Mouse (Mus musculus) spleen, adult 18-20 months (tissue): ENCODE measurements around the gene Lin52.
"Not testable (repeated sequence)": the region's sequence is repeated elsewhere in the genome, so short reads cannot be mapped to it uniquely, and the experiment has no call there.

Experiments used
- DNase-seq, 2 experiments: peaks; one replicate each; pipeline ENCODE4 v3.0.0; 2022; ENCODE audit warnings: mixed read lengths in 2 of 2

The Lin52 gene

GRCm38 (mm10) chr12:84478937-84479336 is 27.7 kb downstream of the Lin52 start:
- no peak for DNase-seq

DNA sequence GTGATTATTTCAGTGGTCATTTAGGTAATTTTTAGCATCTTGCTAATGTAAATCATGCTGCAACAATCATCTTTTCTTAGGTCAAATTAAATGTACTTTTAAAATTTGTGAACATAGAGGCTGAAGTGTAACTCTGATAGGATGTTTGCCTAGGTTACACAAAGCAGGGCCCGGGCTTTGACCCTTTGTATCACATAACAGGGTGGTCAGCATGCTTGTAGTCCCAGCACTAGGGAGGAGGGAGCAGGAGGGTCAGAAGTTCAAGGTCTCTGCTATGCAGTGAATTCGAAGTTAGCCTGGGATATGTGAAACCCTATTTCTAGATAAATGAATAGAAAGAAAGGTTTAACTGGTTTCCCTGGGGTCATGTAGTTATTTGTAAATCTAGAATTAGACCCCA is 30.0 kb downstream of the Lin52 start:
- DNase-seq = no peak

GRCm38 (mm10) chr12:84482778-84483585 is 31.8 kb downstream of the Lin52 start:
- DNase-seq = no peak

DNA sequence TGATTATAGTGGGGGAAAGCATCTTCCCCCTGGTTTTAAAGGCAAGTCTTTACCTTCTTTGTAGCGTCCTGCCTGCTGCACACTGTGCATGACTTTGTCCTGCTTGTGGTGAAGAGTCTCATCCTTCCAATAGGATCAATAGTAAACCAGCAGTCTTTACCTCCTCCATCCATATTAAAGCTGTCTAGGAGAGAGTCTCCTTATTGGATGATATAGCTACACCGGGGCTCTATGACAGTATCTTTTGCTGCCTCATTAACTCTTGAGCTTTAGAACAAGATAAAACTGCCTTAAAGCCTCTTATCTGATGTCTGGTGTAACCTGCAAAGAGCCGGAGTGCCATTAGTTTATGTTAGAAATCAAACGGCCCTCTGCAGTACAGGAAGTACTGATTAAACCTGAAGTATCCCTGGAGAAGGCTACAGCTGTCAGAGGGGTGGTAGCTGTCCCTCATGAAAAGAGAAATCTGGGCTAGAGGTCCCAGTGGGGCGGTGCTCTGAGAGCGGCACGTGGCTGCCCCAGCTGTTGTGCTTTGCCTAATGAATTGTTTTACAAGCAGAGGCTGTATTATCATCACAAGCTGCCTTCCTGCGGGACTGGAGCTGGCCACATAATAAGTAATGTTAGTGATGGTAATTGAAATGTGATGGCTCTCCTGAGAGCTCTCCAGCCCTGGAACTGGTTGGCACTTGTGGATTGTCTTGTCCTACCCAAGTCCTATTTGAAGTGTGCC is 36.3 kb downstream of the Lin52 start:
- DNase-seq = no peak

DNA sequence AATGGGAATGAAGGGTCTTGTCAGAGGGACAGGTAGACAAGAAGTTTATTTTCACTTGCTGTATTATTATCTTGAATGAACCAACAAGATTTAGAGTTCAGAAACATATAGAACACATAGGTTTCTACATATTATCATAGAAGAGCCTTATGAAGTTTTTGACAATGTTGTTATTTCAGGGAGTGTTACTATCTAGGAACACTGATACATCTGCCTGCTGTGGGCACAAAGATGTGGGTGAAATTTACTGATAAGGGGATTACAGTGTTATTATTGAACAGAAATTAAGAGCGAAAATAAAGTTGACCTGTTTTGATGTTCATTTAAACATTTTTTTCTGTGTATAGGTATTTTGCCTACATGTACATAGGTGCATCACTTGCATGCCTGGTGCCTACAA is 45.6 kb downstream of the Lin52 start:
- no peak for DNase-seq

GRCm38 (mm10) chr12:84500528-84501263 is 49.5 kb downstream of the Lin52 start:
- DNase-seq = no peak

DNA sequence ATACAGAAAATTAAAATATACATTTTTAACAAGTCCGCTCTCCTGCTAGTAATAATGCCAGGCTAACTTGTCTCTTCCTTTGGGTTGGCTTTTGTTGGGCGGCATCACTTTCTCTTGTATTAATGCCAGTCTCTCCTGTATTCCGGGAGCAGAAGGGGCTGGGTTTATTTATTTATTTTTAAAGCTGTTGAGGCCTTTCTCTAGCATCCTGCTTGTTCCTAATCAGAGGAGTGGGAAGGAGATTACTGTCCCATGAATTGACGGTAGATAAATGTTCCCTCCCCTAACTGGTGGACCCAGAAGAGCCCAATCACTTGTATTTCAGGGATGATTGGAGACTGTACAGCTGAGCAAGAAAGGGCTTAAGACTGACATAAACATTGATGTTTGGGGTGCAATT is 50.1 kb downstream of the Lin52 start:
- DNase-seq = no peak

- no peak for DNase-seq
Measured at GRCm38 (mm10) chr12:84506856-84507255, 55.6 kb downstream of the Lin52 start.

DNA sequence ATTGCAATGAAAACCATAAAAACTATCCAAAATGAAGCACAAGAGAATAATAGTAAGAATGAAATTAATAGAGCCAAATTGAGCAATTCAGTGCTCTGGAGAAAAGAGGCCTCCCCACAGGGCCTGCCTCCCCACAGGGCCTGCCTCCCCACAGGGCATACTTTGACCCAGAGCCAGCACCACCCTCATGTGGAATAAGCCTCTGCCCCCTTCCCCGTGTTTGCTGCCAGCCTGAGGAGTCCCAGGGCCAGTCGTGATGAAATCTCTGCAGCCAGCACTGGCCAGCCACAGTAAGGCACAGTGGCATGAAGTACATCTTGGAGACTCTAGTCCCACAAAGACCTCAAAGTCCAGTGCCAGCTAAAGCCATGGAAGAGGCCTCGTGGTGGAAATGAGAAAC is 60.8 kb downstream of the Lin52 start:
- DNase-seq = no peak

DNA sequence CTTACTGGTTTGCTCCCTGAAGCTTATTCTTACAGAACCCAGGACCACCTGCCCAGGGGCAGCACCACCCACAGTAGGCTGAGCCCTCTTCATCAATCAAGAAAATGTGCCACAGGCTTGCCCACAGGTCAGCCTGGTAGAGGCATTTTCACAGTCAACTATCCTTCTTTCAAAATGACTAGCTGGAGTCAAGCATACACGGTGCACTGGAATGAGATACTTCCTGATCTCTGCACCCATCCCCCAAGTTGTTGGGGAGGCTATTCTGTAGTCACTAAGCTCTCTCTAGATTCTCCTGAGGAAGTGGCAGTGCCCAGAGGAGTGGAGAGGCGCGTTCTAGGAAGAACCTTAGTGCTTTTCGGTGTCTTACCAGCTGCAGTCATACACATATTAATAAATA is 64.3 kb downstream of the Lin52 start:
- no peak for DNase-seq

- no peak for DNase-seq
Measured at GRCm38 (mm10) chr12:84516642-84517041, 65.4 kb downstream of the Lin52 start.

GRCm38 (mm10) chr12:84518018-84518417 is 66.8 kb downstream of the Lin52 start:
- DNase-seq = no peak

DNA sequence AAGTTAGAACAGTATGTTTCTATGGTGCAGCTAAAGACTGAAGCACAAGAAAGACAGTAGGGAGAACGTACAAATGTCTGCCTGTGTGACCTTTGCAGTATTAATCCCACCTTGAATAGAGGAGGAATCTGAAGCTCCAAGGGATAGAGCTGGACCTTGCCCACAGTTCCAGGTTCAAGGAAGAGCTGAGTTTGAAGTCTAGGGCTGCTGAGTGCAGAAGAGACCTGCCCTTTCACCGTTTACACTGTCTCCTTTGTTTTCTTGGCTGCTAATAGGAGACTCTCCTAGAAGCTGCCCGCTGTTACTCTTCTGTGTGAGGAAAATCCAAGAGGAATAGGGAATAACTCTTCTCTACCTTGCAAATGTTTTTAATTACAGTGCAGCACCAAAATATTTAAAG is 72.5 kb downstream of the Lin52 start:
- DNase-seq = no peak

DNA sequence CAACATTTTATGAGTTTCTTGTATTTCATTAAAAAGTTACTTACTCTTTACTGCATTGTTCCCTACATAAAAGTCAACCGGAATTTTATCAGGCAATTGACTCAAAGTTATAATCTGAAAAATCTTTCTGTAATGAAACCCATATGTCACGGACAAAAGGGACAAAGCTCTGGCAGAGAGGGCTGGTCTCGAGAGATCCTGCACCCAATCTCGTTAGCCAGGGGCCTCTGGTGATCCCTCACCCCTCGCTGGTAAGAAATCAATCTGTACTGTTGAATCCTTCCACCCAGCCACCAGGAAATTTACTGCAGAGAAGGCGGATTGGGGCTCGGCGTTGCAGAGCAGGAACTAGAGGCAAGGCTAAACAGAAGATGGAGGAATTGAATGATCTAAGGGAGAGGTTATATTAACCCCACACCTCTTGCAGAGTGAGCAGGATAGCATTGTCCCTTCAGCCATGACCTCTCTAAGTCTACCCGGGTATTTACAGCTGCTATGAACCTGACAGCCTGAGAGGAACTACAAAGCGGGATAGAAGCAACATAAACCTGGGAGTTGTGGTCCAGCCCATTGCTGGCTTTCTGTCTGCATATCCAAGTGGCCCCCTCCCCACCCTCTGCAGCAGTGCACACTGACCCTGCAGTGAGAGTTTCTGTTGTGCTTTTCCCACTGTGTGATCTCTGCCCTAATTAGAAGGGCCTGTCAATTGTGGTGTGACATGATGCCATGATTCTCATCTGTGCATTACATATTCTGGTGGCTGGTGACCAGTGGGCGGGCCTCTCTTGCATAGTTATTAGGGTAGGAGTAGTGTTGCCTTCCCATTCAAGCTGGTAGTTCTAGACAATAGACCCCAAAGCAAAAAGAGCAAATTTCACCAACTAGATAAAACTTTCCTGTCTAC is 73.2 kb downstream of the Lin52 start:
- DNase-seq = no peak

DNA sequence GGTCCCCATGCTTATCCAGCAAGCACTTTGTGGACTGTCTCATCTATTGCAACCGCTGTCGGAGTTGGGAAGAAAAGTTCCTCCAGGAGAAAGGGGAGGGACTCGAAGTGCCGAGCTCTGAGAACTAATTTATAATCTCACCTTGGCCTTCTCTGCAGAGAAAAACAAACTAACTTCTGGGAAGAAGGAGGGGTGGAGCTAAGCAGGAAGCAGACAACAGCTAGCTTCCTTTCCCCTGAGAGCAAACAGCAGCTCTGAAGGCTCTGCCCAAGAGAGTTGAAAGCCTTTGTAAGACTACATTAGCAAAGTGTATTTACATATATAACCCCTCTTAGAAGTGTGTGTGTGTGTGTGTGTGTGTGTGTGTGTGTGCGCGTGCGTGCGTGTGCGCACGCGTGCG is 74.2 kb downstream of the Lin52 start:
- DNase-seq = no peak

- no peak for DNase-seq
Measured at GRCm38 (mm10) chr12:84530426-84530825, 79.2 kb downstream of the Lin52 start.

DNA sequence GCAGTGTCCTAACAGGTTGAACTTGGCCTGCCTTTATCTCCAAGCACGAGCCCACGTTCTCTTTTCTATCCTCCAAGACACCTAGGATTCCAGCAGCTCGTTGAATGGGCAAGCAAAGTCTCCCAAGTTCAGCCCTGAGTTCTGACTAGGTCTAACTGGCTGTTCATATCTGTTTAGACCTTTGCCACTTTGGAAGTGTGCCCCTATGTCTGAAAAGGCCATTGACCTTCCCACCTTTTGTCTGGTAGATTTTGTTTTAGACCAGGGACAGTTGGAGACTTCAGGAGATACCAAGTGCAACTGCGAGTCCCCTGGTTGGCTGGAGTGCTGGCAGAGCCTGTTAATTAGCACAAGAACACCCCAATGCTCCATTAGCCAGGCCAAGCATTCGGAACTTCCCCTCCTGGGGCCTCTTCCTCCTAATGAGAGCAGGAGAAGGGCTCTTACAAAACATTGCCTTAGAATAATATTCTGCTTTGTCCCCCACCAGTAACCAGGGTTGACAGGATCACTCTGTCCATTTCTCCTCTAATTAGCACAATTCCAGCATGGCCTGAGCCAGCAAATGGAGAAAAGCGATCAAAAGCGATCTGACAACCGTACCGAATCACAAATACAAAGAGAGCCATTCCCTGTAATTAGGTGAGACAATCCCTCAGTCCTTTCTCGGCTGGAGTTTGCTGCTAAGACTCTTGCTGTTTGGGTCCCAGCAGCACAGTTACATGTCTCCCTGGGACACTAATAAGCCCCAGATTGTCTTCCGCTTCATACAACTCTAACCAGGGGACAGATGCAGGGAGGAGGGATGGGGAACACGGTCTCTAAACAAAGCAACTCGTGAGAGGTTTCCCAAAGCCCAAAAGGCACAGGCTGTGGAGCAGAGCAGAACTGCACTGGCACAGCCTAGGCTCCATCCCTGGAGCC is 80.9 kb downstream of the Lin52 start:
- no peak for DNase-seq

DNA sequence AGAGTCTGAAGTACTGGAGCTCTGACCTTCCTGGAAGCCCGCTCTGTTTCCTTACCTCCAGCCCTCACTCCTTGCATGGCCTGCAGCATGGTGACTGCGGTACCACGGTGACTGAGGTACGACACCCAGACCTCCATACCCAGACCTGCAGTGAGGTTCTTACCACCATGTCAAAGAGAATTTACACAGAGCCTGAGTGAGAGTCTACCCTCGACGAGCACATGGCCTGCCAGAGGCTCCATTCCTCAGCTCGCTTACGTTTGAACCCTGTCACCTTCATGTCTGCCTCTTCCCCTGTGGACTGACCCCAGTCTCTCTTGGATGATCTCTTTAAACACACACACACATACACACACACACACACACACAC is 81.6 kb downstream of the Lin52 start:
- DNase-seq = no peak

- no peak for DNase-seq
Measured at GRCm38 (mm10) chr12:84533706-84534486, 82.7 kb downstream of the Lin52 start.

DNA sequence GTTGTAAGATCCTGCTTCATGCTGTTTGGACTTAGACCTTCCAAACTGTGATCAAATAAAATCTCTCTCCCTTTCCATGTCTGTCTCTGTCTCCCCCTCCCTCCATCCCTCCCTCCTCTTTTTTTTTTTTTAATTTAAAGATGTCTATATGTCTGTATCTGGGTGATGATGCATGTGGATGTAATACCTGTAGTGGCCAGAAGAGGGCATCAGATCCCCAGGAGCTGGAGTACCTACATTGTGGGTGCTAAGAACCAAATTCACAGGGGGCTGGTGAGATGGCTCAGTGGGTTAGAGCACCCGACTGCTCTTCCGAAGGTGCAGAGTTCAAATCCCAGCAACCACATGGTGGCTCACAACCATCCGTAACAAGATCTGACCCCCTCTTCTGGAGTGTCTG is 88.3 kb downstream of the Lin52 start:
- DNase-seq = not testable (repeated sequence)
